Mouse (Mus musculus) myocyte (in vitro differentiated cells): ENCODE results near the gene Scd1.

Source experiments
- E2F4 ChIP-seq: IDR thresholded peaks from one replicate; pipeline ENCODE4 v1.6.1; 2011; ENCODE audit warnings: mild to moderate bottlenecking, control low read depth, moderate library complexity; ENCODE audit not compliant: insufficient read depth
- MAX ChIP-seq: IDR thresholded peaks from one replicate; pipeline ENCODE4 v1.6.1; 2011; ENCODE audit warnings: low read depth, mild to moderate bottlenecking, control low read depth
- MYOG ChIP-seq, 3 experiments: IDR thresholded peaks; one replicate each; pipeline ENCODE4 v1.6.1; 2011; ENCODE audit warnings: control low read depth in 2 of 3, low read depth in 2 of 3, mild to moderate bottlenecking in 2 of 3; ENCODE audit not compliant: insufficient read length in 2 of 3, control insufficient read depth in 1 of 3, insufficient read depth in 1 of 3
- POLR2A ChIP-seq: IDR thresholded peaks from one replicate; pipeline ENCODE4 v1.6.1; 2011; ENCODE audit warnings: low read depth, mild to moderate bottlenecking, control low read depth, moderate library complexity; ENCODE audit not compliant: insufficient read length
- POLR2AphosphoS2 ChIP-seq: IDR thresholded peaks from one replicate; pipeline ENCODE4 v1.6.1; 2011; ENCODE audit warnings: low read depth, control low read depth; ENCODE audit not compliant: insufficient read length
- TCF12 ChIP-seq: IDR thresholded peaks from one replicate; pipeline ENCODE4 v1.6.1; 2011; ENCODE audit warnings: mild to moderate bottlenecking, control low read depth; ENCODE audit not compliant: poor library complexity, insufficient read depth, severe bottlenecking
- TCF3 ChIP-seq: IDR thresholded peaks from one replicate; pipeline ENCODE4 v1.6.1; 2011; ENCODE audit warnings: low read depth, control low read depth; ENCODE audit not compliant: insufficient read length
- USF1 ChIP-seq: IDR thresholded peaks from one replicate; pipeline ENCODE4 v1.6.1; 2011; ENCODE audit warnings: low read depth, mild to moderate bottlenecking, control low read depth, moderate library complexity

DNA sequence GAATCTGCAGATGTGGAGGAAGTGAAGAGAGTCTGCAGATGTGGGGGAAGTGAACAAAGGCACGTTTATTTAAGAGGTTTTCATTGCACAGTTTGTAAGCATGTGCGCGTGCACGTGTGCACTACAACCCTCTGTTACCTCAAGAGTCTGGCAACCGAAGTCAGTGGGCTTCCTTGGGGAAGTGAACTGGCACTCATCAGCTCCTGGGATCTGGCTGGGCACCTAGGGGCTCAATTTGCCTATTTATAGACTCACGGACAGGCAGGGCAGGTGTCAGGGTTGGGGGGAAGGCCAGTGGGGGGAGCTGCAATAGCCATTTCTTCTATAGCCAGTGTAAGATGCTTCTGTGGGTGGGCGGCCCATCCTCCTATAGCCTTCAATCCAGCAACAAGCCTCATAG lies 55.9 kb downstream of the Scd1 start:
- no peak for TF ChIP-seq POLR2A
- no peak for TF ChIP-seq MAX
- TF ChIP-seq TCF12, result no peak
- no peak for TF ChIP-seq TCF3
- no peak for TF ChIP-seq POLR2AphosphoS2
- TF ChIP-seq E2F4, result no peak
- no peak for TF ChIP-seq USF1
- no peak for TF ChIP-seq MYOG (IDR thresholded peaks at IDR 0.05; ENCODE audit: control insufficient read depth in 1 of 3, insufficient read depth in 1 of 3, insufficient read length in 2 of 3, low read depth in 2 of 3)
